Mouse (Mus musculus) heart, embryonic 16.5 days (tissue): ENCODE measurements at regions not wholly inside any gene's neighbourhood (a gene's known extent, or its start where the extent isn't known, plus 50 kb on each side); places are given as distances from the start of the nearest gene placed in this dataset.

Experiments
- ATAC-seq: fragments of 200-750 bp; cut with Nextera tagmentation; replicated peaks from 2 replicates; pipeline ENCODE4 v1.8.0; 2017; ENCODE audit warnings: moderate number of reproducible peaks; ENCODE audit not compliant: insufficient read depth, low FRiP score; ENCODE audit errors: extremely low read depth
- H3K27ac ChIP-seq: fragments of 300-500 bp; sonication (generic); 2 replicates; pipeline ENCODE4 v1.5.1; 2014; ENCODE audit warnings: mild to moderate bottlenecking, low read length, control low read depth, moderate library complexity
- H3K27me3 ChIP-seq: fragments of 300-500 bp; sonication (generic); 2 replicates; pipeline ENCODE4 v1.6.1; 2014; ENCODE audit warnings: low read length, mixed read lengths; ENCODE audit not compliant: control insufficient read depth, insufficient read depth
- H3K36me3 ChIP-seq: fragments of 300-500 bp; sonication (generic); 2 replicates; pipeline ENCODE4 v1.6.1; 2014; ENCODE audit not compliant: control insufficient read depth, insufficient read depth
- H3K4me1 ChIP-seq: fragments of 300-500 bp; sonication (generic); 2 replicates; pipeline ENCODE4 v1.6.1; 2014; ENCODE audit warnings: low read length, mixed read lengths; ENCODE audit not compliant: control insufficient read depth, insufficient read depth
- H3K4me2 ChIP-seq: fragments of 300-500 bp; sonication (generic); 2 replicates; pipeline ENCODE4 v1.6.1; 2014; ENCODE audit warnings: low read depth, mild to moderate bottlenecking, control low read depth, low read length
- H3K4me3 ChIP-seq: fragments of 300-500 bp; sonication (generic); 2 replicates; pipeline ENCODE4 v1.5.1; 2014; ENCODE audit warnings: mild to moderate bottlenecking, control low read depth, low read length
- H3K9ac ChIP-seq: fragments of 300-500 bp; sonication (generic); 2 replicates; pipeline ENCODE4 v1.6.1; 2014; ENCODE audit warnings: low read length, control low read depth
- H3K9me3 ChIP-seq: fragments of 300-500 bp; sonication (generic); replicated peaks from 2 replicates; pipeline ENCODE4 v1.6.1; 2016; ENCODE audit warnings: low read length; ENCODE audit not compliant: control insufficient read depth
- WGBS: fragments of 180-500 bp; shearing (Covaris S2); extraction: QIAGEN DNeasy Blood & Tissue Kit; methylation state at CpG from one replicate; pipeline ENCODE4 v1.1.7; 2014; 5-methylcytosine and 5-hydroxymethylcytosine counted together

- no peak for ATAC-seq
- Histone ChIP-seq H3K27ac (no peak overlapping the region), H3K4me3 (no peak overlapping the region), H3K4me2 (no peak overlapping the region), H3K36me3 (no peaks in the 10 kb centered on the region), H3K27me3 (no peaks in the 10 kb centered on the region), H3K9me3 (no peaks in the 10 kb centered on the region), H3K9ac (no peak overlapping the region), H3K4me1 (no peaks in the 10 kb centered on the region)
- WGBS: 69% methylated on average over 6 of the region's 6 CpGs
Measured at GRCm38 (mm10) chr3:128723100-128723499, 476.6 kb upstream of the Pitx2 start.

- 67% methylated on average over 5 of the region's 5 CpGs for WGBS
- no peaks in the 10 kb centered on the region for H3K36me3 ChIP-seq
Measured at GRCm38 (mm10) chr3:128720276-128720675, 479.4 kb upstream of the Pitx2 start.

GRCm38 (mm10) chr3:128719226-128719625, 480.5 kb upstream of the Pitx2 start:
- H3K4me2 ChIP-seq: no peak overlapping the region
- H3K27ac ChIP-seq: no peak overlapping the region
- no peaks in the 10 kb centered on the region for H3K27me3 ChIP-seq
- H3K36me3 ChIP-seq: no peaks in the 10 kb centered on the region
- no peak overlapping the region for H3K9ac ChIP-seq
- H3K9me3 ChIP-seq: no peaks in the 10 kb centered on the region
- H3K4me1 ChIP-seq: no peaks in the 10 kb centered on the region
- H3K4me3 ChIP-seq: no peak overlapping the region
- no peak for ATAC-seq
- 77% methylated on average over 7 of the region's 7 CpGs for WGBS

More at GRCm38 (mm10) chr3:128720276-128720675, 479.4 kb upstream of the Pitx2 start:
- Histone ChIP-seq H3K27ac (no peak overlapping the region), H3K4me1 (no peaks in the 10 kb centered on the region), H3K4me3 (no peak overlapping the region), H3K9me3 (no peaks in the 10 kb centered on the region), H3K4me2 (no peak overlapping the region), H3K9ac (no peak overlapping the region), H3K27me3 (no peaks in the 10 kb centered on the region)
- no peak for ATAC-seq

- Histone ChIP-seq H3K36me3 (no peaks in the 10 kb centered on the region), H3K4me3 (no peak overlapping the region), H3K9me3 (no peaks in the 10 kb centered on the region), H3K9ac (no peak overlapping the region), H3K4me1 (no peaks in the 10 kb centered on the region), H3K27me3 (no peaks in the 10 kb centered on the region), H3K4me2 (no peak overlapping the region), H3K27ac (no peak overlapping the region)
- 85% methylated on average over 3 of the region's 3 CpGs for WGBS
- ATAC-seq: no peak
Measured at GRCm38 (mm10) chr3:128707270-128707669, 492.4 kb upstream of the Pitx2 start.

DNA sequence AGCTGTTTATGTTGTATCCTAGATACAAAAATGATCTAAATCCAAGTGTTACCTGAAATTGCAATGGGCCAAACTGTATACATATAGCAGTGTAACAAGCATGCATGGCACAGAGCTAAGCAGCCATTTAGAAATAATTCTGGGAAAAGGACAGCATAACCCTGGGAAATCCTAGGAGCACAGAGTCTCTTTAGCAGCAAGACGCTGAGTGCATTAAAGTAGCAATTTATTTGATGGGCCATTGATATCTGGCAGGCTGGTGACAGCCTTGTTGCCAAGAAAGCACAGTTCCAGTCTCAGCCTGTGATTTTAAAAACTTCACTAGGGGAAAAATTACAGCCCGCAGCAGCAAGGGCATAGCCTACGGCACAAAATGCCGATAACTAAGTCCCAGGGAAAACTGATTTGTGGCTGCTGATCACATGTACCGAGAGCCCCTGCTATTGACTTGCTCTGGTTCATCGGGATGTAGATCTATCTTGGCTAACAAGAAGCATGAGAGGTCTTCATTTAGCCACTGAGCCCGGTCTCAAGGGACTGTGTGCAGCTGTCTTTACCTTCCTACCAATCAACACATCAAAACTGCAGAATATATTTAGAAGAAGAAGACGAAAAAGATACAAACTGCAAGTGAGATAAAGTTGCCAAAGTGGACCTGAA, 531.1 kb upstream of the Pitx2 start:
- Histone ChIP-seq H3K4me2 (no peak overlapping the region), H3K4me1 (no peaks in the 10 kb centered on the region), H3K36me3 (no peaks in the 10 kb centered on the region), H3K4me3 (no peak overlapping the region), H3K27ac (no peak overlapping the region), H3K27me3 (no peaks in the 10 kb centered on the region), H3K9me3 (no peaks in the 10 kb centered on the region), H3K9ac (no peak overlapping the region)
- ATAC-seq: no peak
- WGBS: 62% methylated on average over 8 of the region's 8 CpGs

DNA sequence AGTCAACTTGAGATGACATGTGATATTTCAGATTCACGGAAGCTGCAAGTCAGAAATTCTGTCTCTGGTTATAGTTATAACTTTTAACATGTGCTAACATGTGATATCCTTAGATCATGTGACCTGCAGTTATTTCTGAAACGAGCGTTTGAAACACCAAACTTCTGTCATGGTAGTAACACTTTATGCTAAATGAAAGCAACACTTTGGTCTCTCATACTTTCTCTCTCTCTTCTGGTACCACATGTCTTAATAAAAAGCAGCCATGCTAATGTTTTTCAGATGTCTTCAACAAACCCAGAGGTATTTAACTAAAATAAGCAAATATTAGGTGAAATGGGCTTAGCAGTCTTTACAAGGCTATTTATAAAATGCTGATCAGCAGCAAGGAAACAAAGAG, 534.5 kb upstream of the Pitx2 start:
- H3K4me3 ChIP-seq: no peak overlapping the region
- WGBS: 64% methylated on average over 3 of the region's 3 CpGs
- H3K27me3 ChIP-seq: no peaks in the 10 kb centered on the region
- H3K36me3 ChIP-seq: no peaks in the 10 kb centered on the region
- no peak for ATAC-seq
- H3K27ac ChIP-seq: no peak overlapping the region
- no peak overlapping the region for H3K9ac ChIP-seq
- H3K4me2 ChIP-seq: no peak overlapping the region
- H3K9me3 ChIP-seq: no peaks in the 10 kb centered on the region
- no peaks in the 10 kb centered on the region for H3K4me1 ChIP-seq

DNA sequence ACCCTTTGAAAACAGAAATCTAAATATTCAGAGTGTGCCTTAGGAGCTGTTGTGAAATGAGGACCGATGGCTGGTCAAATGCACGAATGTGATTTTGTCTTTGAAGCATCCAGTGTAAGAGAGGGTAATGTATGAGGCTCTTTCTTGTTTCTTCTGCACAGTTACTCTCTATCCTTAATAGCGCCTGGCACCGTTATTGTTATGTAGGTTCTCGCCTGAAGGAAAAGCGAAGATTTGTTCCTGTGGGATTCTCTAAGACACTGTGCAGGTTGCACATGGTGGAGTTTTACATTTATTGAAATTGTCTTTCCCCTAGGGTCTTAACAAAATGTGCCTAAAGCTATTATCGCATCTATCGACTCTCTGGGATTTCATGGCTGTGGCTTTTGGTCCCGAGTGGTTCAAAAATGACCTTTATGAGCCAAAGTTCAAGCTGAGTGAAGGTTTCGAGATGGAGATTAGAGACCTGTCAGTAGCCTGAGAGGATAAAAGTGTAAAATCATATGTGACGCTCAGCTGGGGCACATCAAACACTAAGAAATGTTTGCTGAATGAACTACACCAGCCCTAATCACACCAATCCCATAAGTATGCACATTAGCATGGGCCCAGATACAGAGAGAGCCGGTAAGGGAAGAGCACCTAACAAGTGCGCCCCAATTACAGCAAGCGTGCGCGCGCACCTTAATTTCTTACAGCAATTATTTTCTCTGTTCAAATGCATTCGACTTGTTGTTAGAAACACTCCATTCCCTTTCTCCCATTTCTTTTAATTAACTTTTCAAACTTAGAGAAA, 562.5 kb upstream of the Pitx2 start:
- no peaks in the 10 kb centered on the region for H3K27me3 ChIP-seq
- ATAC-seq: no peak
- H3K27ac ChIP-seq: no peak overlapping the region
- WGBS: 79% methylated on average over 18 of the region's 18 CpGs
- H3K36me3 ChIP-seq: no peaks in the 10 kb centered on the region
- H3K9me3 ChIP-seq: no peaks in the 10 kb centered on the region
- H3K4me3 ChIP-seq: no peak overlapping the region
- H3K4me2 ChIP-seq: no peak overlapping the region
- H3K9ac ChIP-seq: no peak overlapping the region
- H3K4me1 ChIP-seq: no peaks in the 10 kb centered on the region

- ATAC-seq: no peak
- H3K27me3 ChIP-seq: no peaks in the 10 kb centered on the region
- WGBS: 84% methylated on average over 1 of the region's 1 CpGs
- H3K9me3 ChIP-seq: no peaks in the 10 kb centered on the region
- H3K36me3 ChIP-seq: no peaks in the 10 kb centered on the region
- H3K4me1 ChIP-seq: no peaks in the 10 kb centered on the region
- H3K4me3 ChIP-seq: no peak overlapping the region
- no peak overlapping the region for H3K27ac ChIP-seq
- H3K4me2 ChIP-seq: no peak overlapping the region
- no peak overlapping the region for H3K9ac ChIP-seq
Measured at GRCm38 (mm10) chr3:128627696-128628095, 572.0 kb upstream of the Pitx2 start.

DNA sequence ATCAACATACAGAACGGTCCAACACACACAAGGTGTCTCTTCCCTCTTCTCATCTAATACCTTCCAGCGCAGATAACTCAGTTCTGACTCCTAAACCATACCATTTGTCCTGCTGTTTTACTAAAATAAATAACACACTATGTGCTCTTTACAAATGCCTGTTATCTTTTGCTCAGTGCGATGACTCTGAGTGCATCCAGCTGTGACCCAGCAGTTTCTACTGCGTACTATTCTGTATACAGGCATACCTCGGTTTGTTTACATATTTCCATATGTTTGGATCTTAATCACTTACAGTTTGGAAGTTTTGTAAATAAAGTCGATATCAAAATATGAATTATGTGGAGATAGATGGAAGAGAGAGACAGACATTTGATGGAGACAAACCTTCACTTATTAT, 583.0 kb upstream of the Pitx2 start:
- WGBS: 68% methylated on average over 6 of the region's 6 CpGs
- H3K9me3 ChIP-seq: no peaks in the 10 kb centered on the region

More for the DNA sequence above, 583.0 kb upstream of the Pitx2 start:
- Histone ChIP-seq H3K4me2 (no peak overlapping the region), H3K36me3 (no peaks in the 10 kb centered on the region), H3K27me3 (no peaks in the 10 kb centered on the region), H3K27ac (no peak overlapping the region), H3K9ac (no peak overlapping the region), H3K4me3 (no peak overlapping the region), H3K4me1 (no peaks in the 10 kb centered on the region)
- ATAC-seq: no peak
